9 mouse cellular contexts compared by ENCODE assay signal in the genomic region with DNA sequence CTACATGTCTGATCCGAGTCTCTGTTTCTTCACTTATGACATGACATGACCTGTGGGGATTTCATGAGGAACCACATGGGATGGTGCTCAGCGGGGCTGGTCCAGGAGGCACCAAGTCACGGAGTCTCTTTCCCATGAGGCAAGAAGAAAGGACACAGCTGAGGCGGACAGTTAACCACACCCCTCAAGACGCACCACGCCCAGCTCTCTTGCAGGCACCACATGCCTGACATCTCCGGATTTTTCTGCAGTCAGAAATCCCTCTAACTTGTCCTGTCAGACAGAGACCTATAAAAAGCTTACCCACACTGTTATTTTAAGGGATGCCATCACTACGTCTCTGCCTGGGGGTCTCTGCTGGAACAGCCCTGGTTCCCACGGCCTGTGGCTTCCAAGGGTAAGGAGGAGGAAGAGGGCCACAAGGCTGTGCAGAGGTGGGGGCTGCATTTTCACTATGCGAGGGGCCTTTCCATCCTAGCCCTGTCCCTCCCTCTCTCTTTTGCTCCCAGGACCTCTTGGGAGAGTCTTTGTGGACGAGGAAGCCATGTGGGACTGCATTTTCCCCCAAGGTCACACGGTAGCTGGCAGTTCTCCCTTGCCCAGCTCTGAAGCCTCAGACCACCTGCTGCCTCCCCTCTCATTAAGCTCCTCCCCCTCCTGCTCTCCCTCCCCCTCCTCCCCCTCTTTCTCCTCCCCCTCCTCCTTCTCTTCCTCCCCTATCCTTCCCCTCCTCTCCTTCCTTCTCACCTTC.
DNase-seq lines count a peak whose midpoint lies in the region; ATAC-seq lines count a peak whose summit lies in the region.
"Had no signal": no experiment of that assay in that cellular context is flagged by ENCODE, and none has a peak within 500 bp of the region (broad histone marks: within the 10 kb centered on the region; RNA-seq: fewer than 3 reads in every experiment).

No protein-coding gene starts in this region.

- 15% methylated on average over 12 of the region's 12 CpGs for WGBS in forebrain, embryonic 13.5 days
- 20% methylated on average over 12 of the region's 12 CpGs for WGBS in limb, embryonic 12.5 days

- no peaks in the 10 kb centered on the region for H3K36me3 ChIP-seq in forebrain, embryonic 13.5 days (ENCODE audit: poor library complexity, severe bottlenecking)
- H3K36me3 ChIP-seq in limb, embryonic 12.5 days: no peaks in the 10 kb centered on the region

- no peaks in the 10 kb centered on the region for H3K27me3 ChIP-seq in forebrain, embryonic 13.5 days
- H3K27me3 ChIP-seq in limb, embryonic 12.5 days: peaks cover 9% of the 10 kb centered on the region

- peak overlapping the region; percentile 22; the same call in 1 of the 2 replicates for H3K4me2 ChIP-seq in forebrain, embryonic 13.5 days
- no peak overlapping the region for H3K4me2 ChIP-seq in limb, embryonic 12.5 days

- no peaks in the 10 kb centered on the region for H3K9me3 ChIP-seq in forebrain, embryonic 13.5 days (replicated peaks)
- no peaks in the 10 kb centered on the region for H3K9me3 ChIP-seq in limb, embryonic 12.5 days

- H3K4me3 ChIP-seq in forebrain, embryonic 13.5 days: no peak overlapping the region
- H3K4me3 ChIP-seq in limb, embryonic 12.5 days (replicated peaks): no peak overlapping the region
- H3K4me3 ChIP-seq: gastrocnemius, adult 2 months had no signal

- peaks cover 79% of the 10 kb centered on the region for H3K4me1 ChIP-seq in forebrain, embryonic 13.5 days
- H3K4me1 ChIP-seq in limb, embryonic 12.5 days (replicated peaks): peaks cover 76% of the 10 kb centered on the region

- H3K27ac ChIP-seq in forebrain, embryonic 13.5 days: peak overlapping the region; percentile 74; the same call in 1 of the 2 replicates
- peak overlapping the region; percentile 87 for H3K27ac ChIP-seq in limb, embryonic 12.5 days
- H3K27ac ChIP-seq: gastrocnemius, adult 2 months had no signal

- peak; percentile 46 for DNase-seq in retina, postnatal 1 day
- DNase-seq in retina, embryonic 14.5 days (ENCODE audit: low spot score): no peak
- DNase-seq in telencephalon, adult 2 months (ENCODE audit: low read depth, low spot score): peak; percentile 22
- DNase-seq in Muller cell, postnatal 12 days (ENCODE audit: inconsistent ontology term): no peak
- no peak for DNase-seq in thymus, postnatal 10 days (ENCODE audit: low spot score in 2 of 2)
- DNase-seq: gastrocnemius, adult 2 months; thymus, postnatal 14 days had no signal

- no peak for ATAC-seq in forebrain, embryonic 13.5 days
- no peak for ATAC-seq in limb, embryonic 12.5 days (ENCODE audit: insufficient number of reproducible peaks, insufficient read depth, low FRiP score, low TSS enrichment, low read depth)

- H3K9ac ChIP-seq in forebrain, embryonic 13.5 days: 0 out of 2 replicates have a peak overlapping the region, but pooled peaks have one; percentile 13
- H3K9ac ChIP-seq in limb, embryonic 12.5 days (replicated peaks): no peak overlapping the region

Comparison
In these comparisons a context has a peak if more than half of its experiments do, and no peak if none do; other contexts are left out.
1. DNase-seq: peak in retina, postnatal 1 day (single experiment) and telencephalon, adult 2 months (single experiment); none in retina, embryonic 14.5 days (single experiment), Muller cell, postnatal 12 days (single experiment) and thymus, postnatal 10 days (0 of 2).